Mouse (Mus musculus) MEL (cell line): ENCODE results near the gene Esam. TPM values are rescaled to one million over a fixed set of nuclear protein-coding genes. Genes with fewer than 3 reads are reported as not detected.

ENCODE experiments used
- DNase-seq: peaks from one replicate; pipeline ENCODE4 v3.0.0; 2011; ENCODE audit warnings: low read depth, low spot score
- H3K27ac ChIP-seq: 2 replicates; pipeline ENCODE4 v1.5.1; 2012; ENCODE audit warnings: low read depth, mild to moderate bottlenecking, control low read depth, low read length, moderate library complexity; ENCODE audit not compliant: control insufficient read depth
- H3K27me3 ChIP-seq, 2 experiments: fragments of 150-350 bp in 1 of 2; sonication (generic) in 1 of 2; 2 replicates each; pipeline ENCODE4 v1.6.1; 2012; ENCODE audit warnings: low read length in 2 of 2, mild to moderate bottlenecking in 2 of 2, improper control_type of control experiment in 1 of 2, moderate library complexity in 1 of 2; ENCODE audit not compliant: insufficient read depth in 2 of 2, control insufficient read depth in 1 of 2
- H3K36me3 ChIP-seq, 2 experiments: 2 replicates each; pipeline ENCODE4 v1.6.1; 2012 to 2014; ENCODE audit warnings: low read length in 2 of 2, improper control_type of control experiment in 1 of 2, inconsistent platforms in 1 of 2, mild to moderate bottlenecking in 1 of 2; ENCODE audit not compliant: insufficient read depth in 2 of 2, control insufficient read depth in 1 of 2
- H3K4me1 ChIP-seq, 2 experiments: fragments of 150-350 bp in 1 of 2; sonication (generic) in 1 of 2; 2 replicates each; pipeline ENCODE4 v1.6.1; 2012; ENCODE audit warnings: low read length in 2 of 2, improper control_type of control experiment in 1 of 2, mild to moderate bottlenecking in 1 of 2; ENCODE audit not compliant: insufficient read depth in 2 of 2, control insufficient read depth in 1 of 2
- H3K4me3 ChIP-seq, 2 experiments: fragments of 150-350 bp in 1 of 2; sonication (generic) in 1 of 2; 2 replicates each; pipeline ENCODE4 v1.5.1; 2012; ENCODE audit warnings: low read depth in 2 of 2, low read length in 2 of 2, mild to moderate bottlenecking in 2 of 2, moderate library complexity in 2 of 2, control low read depth in 1 of 2, improper control_type of control experiment in 1 of 2; ENCODE audit not compliant: control insufficient read depth in 1 of 2, insufficient read depth in 1 of 2
- H3K79me2 ChIP-seq: 2 replicates; pipeline ENCODE4 v1.6.1; 2012; ENCODE audit warnings: mild to moderate bottlenecking, low read length, moderate library complexity; ENCODE audit not compliant: control insufficient read depth, poor library complexity, insufficient read depth
- H3K9ac ChIP-seq: 2 replicates; pipeline ENCODE4 v1.6.1; 2012; ENCODE audit warnings: low read depth, mild to moderate bottlenecking, control low read depth, low read length, moderate library complexity; ENCODE audit not compliant: control insufficient read depth, poor library complexity, severe bottlenecking
- H3K9me3 ChIP-seq: fragments of 150-350 bp; sonication (generic); replicated peaks from 2 replicates; pipeline ENCODE4 v1.6.1; 2012; ENCODE audit warnings: mild to moderate bottlenecking, low read length, improper control_type of control experiment, moderate library complexity; ENCODE audit not compliant: insufficient read depth
- CTCF ChIP-seq, 3 experiments: IDR thresholded peaks in 2 of 3; conservative IDR thresholded peaks in 1 of 3; 2 replicates each; pipeline ENCODE4 v1.5.1; 2011 to 2012; ENCODE audit warnings: low read length in 3 of 3, low read depth in 2 of 3, mild to moderate bottlenecking in 2 of 3, improper control_type of control experiment in 1 of 3, inconsistent platforms in 1 of 3, mixed read lengths in 1 of 3, moderate library complexity in 1 of 3; ENCODE audit not compliant: control insufficient read depth in 1 of 3, insufficient read depth in 1 of 3, poor library complexity in 1 of 3, severe bottlenecking in 1 of 3
- ELF1 ChIP-seq: IDR thresholded peaks from 2 replicates; pipeline ENCODE4 v1.6.1; 2014; ENCODE audit warnings: low read depth, mild to moderate bottlenecking, inconsistent platforms, low read length, improper control_type of control experiment, moderate library complexity
- GATA1 ChIP-seq: IDR thresholded peaks from 2 replicates; pipeline ENCODE4 v1.6.1; 2011; ENCODE audit warnings: low read depth, low read length, improper control_type of control experiment
- HCFC1 ChIP-seq: IDR thresholded peaks from 2 replicates; pipeline ENCODE4 v1.6.1; 2012; ENCODE audit warnings: low read depth, mild to moderate bottlenecking, inconsistent platforms, low read length, improper control_type of control experiment, moderate library complexity
- JUND ChIP-seq: IDR thresholded peaks from 2 replicates; pipeline ENCODE4 v1.6.1; 2011; ENCODE audit warnings: low read depth, mild to moderate bottlenecking, improper control_type of control experiment, low read length
- MAZ ChIP-seq: IDR thresholded peaks from 2 replicates; pipeline ENCODE4 v1.6.1; 2012; ENCODE audit warnings: low read depth, mild to moderate bottlenecking, inconsistent platforms, low read length, improper control_type of control experiment
- MXI1 ChIP-seq: IDR thresholded peaks from 2 replicates; pipeline ENCODE4 v1.6.1; 2011; ENCODE audit warnings: mild to moderate bottlenecking, low read depth, low read length, improper control_type of control experiment
- MYC ChIP-seq: IDR thresholded peaks from 2 replicates; pipeline ENCODE4 v1.6.1; 2011; ENCODE audit warnings: low read depth, mild to moderate bottlenecking, low read length, improper control_type of control experiment, moderate library complexity
- NRF1 ChIP-seq: IDR thresholded peaks from 2 replicates; pipeline ENCODE4 v1.6.1; 2014; ENCODE audit warnings: low read depth, mild to moderate bottlenecking, inconsistent platforms, low read length, improper control_type of control experiment, moderate library complexity; ENCODE audit not compliant: poor library complexity, insufficient read depth, severe bottlenecking
- POLR2A ChIP-seq, 2 experiments: IDR thresholded peaks; 2 replicates each; pipeline ENCODE4 v1.6.1; 2011 to 2012; ENCODE audit warnings: low read length in 2 of 2, mild to moderate bottlenecking in 2 of 2, control low read depth in 1 of 2, improper control_type of control experiment in 1 of 2, low read depth in 1 of 2, moderate library complexity in 1 of 2; ENCODE audit not compliant: control insufficient read depth in 1 of 2, insufficient read depth in 1 of 2, poor library complexity in 1 of 2
- POLR2AphosphoS2 ChIP-seq: IDR thresholded peaks from 2 replicates; pipeline ENCODE4 v1.6.1; 2011; ENCODE audit warnings: low read length, improper control_type of control experiment
- RCOR1 ChIP-seq: IDR thresholded peaks from 2 replicates; pipeline ENCODE4 v1.6.1; 2012; ENCODE audit warnings: low read depth, mild to moderate bottlenecking, inconsistent platforms, low read length, improper control_type of control experiment
- TAL1 ChIP-seq: IDR thresholded peaks from 2 replicates; pipeline ENCODE4 v1.6.1; 2012; ENCODE audit warnings: mild to moderate bottlenecking, inconsistent platforms, low read length, moderate library complexity, mixed read lengths
- polyA plus RNA-seq, 2 experiments: library from polyadenylated mRNA; stranded (reverse) in 1 of 2; unstranded in 1 of 2; fragments of >175 nt in 1 of 2; fragments of >200 nt in 1 of 2; gene quantifications; 2 replicates each; pipeline versions ENCODE4 v1.2.1 to v1.2.4; 2012; ENCODE audit warnings: low replicate concordance in 2 of 2, low read depth in 1 of 2; ENCODE audit not compliant: insufficient read length in 2 of 2, insufficient read depth in 1 of 2, missing spikeins in 1 of 2
- total RNA-seq: library from RNA; depleted of rRNA; stranded (reverse); fragments of 300-350 nt; gene quantifications from 2 replicates; pipeline ENCODE4 v1.2.3, GENCODE M21; 2012

Gene Esam
- total and polyA plus RNA-seq, 3 experiments = 0.23 to 0.89 TPM; not detected in 1

- H3K27ac ChIP-seq = no peak overlapping the region
- H3K9me3 ChIP-seq = no peaks in the 10 kb centered on the region
- H3K79me2 ChIP-seq = no peaks in the 10 kb centered on the region
- no peak overlapping the region for H3K4me3 ChIP-seq
- DNase-seq = no peak
- H3K4me1 ChIP-seq = no peaks in the 10 kb centered on the region
- no peaks in the 10 kb centered on the region; a peak in 1 of 4 replicates for H3K27me3 ChIP-seq
- TF ChIP-seq GATA1 (no peak), CTCF (IDR thresholded peaks at IDR 0.05 in 2 of 3, conservative IDR thresholded peaks at IDR 0.05 in 1 of 3; ENCODE audit: control insufficient read depth in 1 of 3, insufficient read depth in 1 of 3, low read depth in 2 of 3, low read length in 3 of 3, poor library complexity in 1 of 3, severe bottlenecking in 1 of 3) (no peak), ELF1 (no peak), MXI1 (no peak), POLR2AphosphoS2 (no peak), MAZ (no peak), TAL1 (no peak)
- H3K36me3 ChIP-seq = no peaks in the 10 kb centered on the region
- H3K9ac ChIP-seq = no peak overlapping the region
Measured at GRCm38 (mm10) chr9:37537658-37538250, 9.9 kb downstream of the Esam start.

GRCm38 (mm10) chr9:37539170-37540025, 11.5 kb downstream of the Esam start, which contains the start of gene Vsig2:
Vsig2 (plus strand) TSS chr9:37539255.
- no peak within 1 kb of the TSS for H3K4me3 ChIP-seq
- no peak within 1 kb of the TSS for H3K27ac ChIP-seq
- DNase-seq = no peak
- no peaks in the 10 kb centered on the region for H3K36me3 ChIP-seq
- H3K4me1 ChIP-seq = no peaks in the 10 kb centered on the region
- TF ChIP-seq MYC (no peak), GATA1 (no peak), HCFC1 (no peak), CTCF (IDR thresholded peaks at IDR 0.05 in 2 of 3, conservative IDR thresholded peaks at IDR 0.05 in 1 of 3; ENCODE audit: control insufficient read depth in 1 of 3, insufficient read depth in 1 of 3, low read depth in 2 of 3, low read length in 3 of 3, poor library complexity in 1 of 3, severe bottlenecking in 1 of 3) (no peak), JUND (no peak), NRF1 (no peak), POLR2A (IDR thresholded peaks at IDR 0.05; ENCODE audit: control insufficient read depth in 1 of 2, insufficient read depth in 1 of 2, low read depth in 1 of 2, low read length in 2 of 2, poor library complexity in 1 of 2) (no peak), RCOR1 (no peak)
- H3K9ac ChIP-seq = no peak within 1 kb of the TSS
- H3K27me3 ChIP-seq = no peaks in the 10 kb centered on the region; a peak in 1 of 4 replicates
- H3K9me3 ChIP-seq = no peaks in the 10 kb centered on the region
- H3K79me2 ChIP-seq = no peaks in the 10 kb centered on the region
